Mouse (Mus musculus) testis, postnatal 10 days (tissue): ENCODE measurements around the gene Atp6v0b.
A peak's percentile ranks its signal among the peaks of the same experiment; 100 is the strongest.

Experiments used
- DNase-seq: peaks from one replicate; pipeline ENCODE4 v3.0.0; 2021; ENCODE audit warnings: low spot score

Atp6v0b gene

GRCm38 (mm10) chr4:117908834-117909453, 21.8 kb upstream of the Atp6v0b start:
- DNase-seq: no peak

- DNase-seq: no peak
Observed at GRCm38 (mm10) chr4:117906196-117906595, 19.1 kb upstream of the Atp6v0b start.

GRCm38 (mm10) chr4:117904761-117905160, 17.6 kb upstream of the Atp6v0b start:
- DNase-seq: no peak

- DNase-seq: no peak
Observed at GRCm38 (mm10) chr4:117904094-117904493, 17.0 kb upstream of the Atp6v0b start.

- no peak for DNase-seq
Observed at GRCm38 (mm10) chr4:117898111-117898510, 11.0 kb upstream of the Atp6v0b start.

- DNase-seq: no peak
Observed at GRCm38 (mm10) chr4:117896031-117896430, 8.9 kb upstream of the Atp6v0b start.

- no peak for DNase-seq
Observed at GRCm38 (mm10) chr4:117895339-117895738, 8.2 kb upstream of the Atp6v0b start.

GRCm38 (mm10) chr4:117894601-117895000, 7.5 kb upstream of the Atp6v0b start:
- no peak for DNase-seq

- DNase-seq: peak; percentile 81
Observed at GRCm38 (mm10) chr4:117893376-117893775, 6.2 kb upstream of the Atp6v0b start.

- DNase-seq: peak; percentile 86
Observed at GRCm38 (mm10) chr4:117891738-117892161, 4.6 kb upstream of the Atp6v0b start, which contains the start of gene Dph2. Dph2 (minus strand) TSS chr4:117892032.

GRCm38 (mm10) chr4:117890750-117891149, 3.6 kb upstream of the Atp6v0b start:
- no peak for DNase-seq

- DNase-seq: no peak
Observed at GRCm38 (mm10) chr4:117890031-117890430, 2.9 kb upstream of the Atp6v0b start.

GRCm38 (mm10) chr4:117889471-117889870, 2.3 kb upstream of the Atp6v0b start:
- DNase-seq: no peak

- no peak for DNase-seq
Observed at GRCm38 (mm10) chr4:117887920-117888319, 787 bp upstream of the Atp6v0b start.

- no peak for DNase-seq
Observed at GRCm38 (mm10) chr4:117886644-117887043, 489 bp downstream of the Atp6v0b start.

- no peak for DNase-seq
Observed at GRCm38 (mm10) chr4:117885994-117886393, 1.1 kb downstream of the Atp6v0b start.

- DNase-seq: no peak
Observed at GRCm38 (mm10) chr4:117885093-117885492, 2.0 kb downstream of the Atp6v0b start.

GRCm38 (mm10) chr4:117884146-117884545, 3.0 kb downstream of the Atp6v0b start:
- DNase-seq: no peak

GRCm38 (mm10) chr4:117882701-117883691, 4.1 kb downstream of the Atp6v0b start, which contains the start of gene B4galt2:
B4galt2 (minus strand) TSS chr4:117883487.
- peak; percentile 77 for DNase-seq

- no peak for DNase-seq
Observed at GRCm38 (mm10) chr4:117878703-117879102, 8.4 kb downstream of the Atp6v0b start.

- no peak for DNase-seq
Observed at GRCm38 (mm10) chr4:117878301-117878700, 8.8 kb downstream of the Atp6v0b start.

- no peak for DNase-seq
Observed at GRCm38 (mm10) chr4:117873615-117874014, 13.5 kb downstream of the Atp6v0b start.

- peak; percentile 65 for DNase-seq
Observed at GRCm38 (mm10) chr4:117872471-117872886, 14.7 kb downstream of the Atp6v0b start, which contains the start of gene Ccdc24. Ccdc24 (minus strand) TSS chr4:117872557.
